Mouse (Mus musculus) urinary bladder, adult 2 months (tissue): ENCODE measurements around the gene Hsd11b1. TPM values are rescaled to one million over a fixed set of nuclear protein-coding genes. Genes with fewer than 3 reads are reported as not detected.
A peak's percentile ranks its signal among the peaks of the same experiment; 100 is the strongest.
"Not testable (repeated sequence)": the region's sequence is repeated elsewhere in the genome, so short reads cannot be mapped to it uniquely, and the experiment has no call there.

Experiments
- DNase-seq: peaks from one replicate; pipeline ENCODE4 v3.0.0; 2022; ENCODE audit warnings: low spot score
- polyA plus RNA-seq: library from polyadenylated mRNA; depleted of rRNA; stranded (reverse); fragments of >200 nt; gene quantifications from 2 replicates; pipeline ENCODE4 v1.2.3, GENCODE M21; 2012; rRNA removed

Hsd11b1 gene
- polyA plus RNA-seq: 68.7 and 71.3 TPM in 2 replicates

DNA sequence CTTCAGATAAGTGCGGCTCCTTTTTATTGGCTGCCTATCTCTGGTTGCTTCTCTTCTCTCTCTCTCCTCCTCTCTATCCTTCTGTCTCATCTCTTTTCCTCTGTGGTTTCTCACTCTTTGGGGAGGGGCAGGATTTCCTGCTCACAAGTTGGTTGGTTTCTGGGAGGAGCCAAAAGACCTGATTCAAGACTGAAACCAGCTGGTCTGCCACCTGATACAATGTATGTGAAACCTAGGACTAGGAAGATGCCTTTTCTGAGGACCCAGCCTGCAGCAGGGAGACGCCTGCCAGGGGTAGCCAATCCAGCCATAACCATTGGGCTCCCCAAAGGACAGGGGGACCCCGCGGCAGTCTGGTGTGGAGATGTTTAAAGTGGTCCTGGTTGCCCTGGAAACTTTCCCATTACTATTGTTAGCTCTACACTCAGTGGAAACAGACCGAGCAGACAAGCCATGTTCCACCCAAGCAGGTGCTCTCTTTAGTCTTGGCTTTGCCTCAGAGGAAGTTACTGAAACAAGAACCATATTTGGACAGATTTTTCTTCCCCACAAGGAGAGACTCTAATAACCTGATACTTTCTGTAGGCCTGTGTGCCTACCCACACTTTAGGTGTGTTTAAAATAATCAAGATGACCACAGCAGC is at the start of gene Hsd11b1:
Gene Hsd11b1, minus strand, starts transcription at position 121 of the 644 bp plus-strand sequence.
- no peak for DNase-seq

DNA sequence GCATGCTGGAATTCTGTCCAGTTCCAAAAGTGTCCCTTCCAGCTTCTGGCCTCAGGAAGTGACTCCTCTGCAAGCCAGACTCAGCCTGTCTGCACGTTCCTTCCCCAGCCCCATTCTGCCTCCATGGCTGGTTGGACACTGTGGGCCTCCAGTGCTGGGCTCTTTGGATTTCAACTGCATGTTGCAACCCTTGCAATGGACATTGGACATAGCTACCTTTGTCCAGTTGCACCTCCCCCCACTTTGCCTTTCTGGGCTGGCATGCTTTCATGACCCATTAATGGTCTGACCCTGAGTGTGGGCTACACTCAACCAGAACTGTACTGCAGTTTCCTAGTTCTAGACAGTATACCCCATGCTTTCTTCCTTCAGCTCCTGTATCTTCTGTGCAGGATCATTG is 47.7 kb upstream of the Hsd11b1 start:
- no peak for DNase-seq

- DNase-seq: no peak
These were observed 46.7 kb upstream of the Hsd11b1 start for GRCm38 (mm10) chr1:193310519-193311085.

DNA sequence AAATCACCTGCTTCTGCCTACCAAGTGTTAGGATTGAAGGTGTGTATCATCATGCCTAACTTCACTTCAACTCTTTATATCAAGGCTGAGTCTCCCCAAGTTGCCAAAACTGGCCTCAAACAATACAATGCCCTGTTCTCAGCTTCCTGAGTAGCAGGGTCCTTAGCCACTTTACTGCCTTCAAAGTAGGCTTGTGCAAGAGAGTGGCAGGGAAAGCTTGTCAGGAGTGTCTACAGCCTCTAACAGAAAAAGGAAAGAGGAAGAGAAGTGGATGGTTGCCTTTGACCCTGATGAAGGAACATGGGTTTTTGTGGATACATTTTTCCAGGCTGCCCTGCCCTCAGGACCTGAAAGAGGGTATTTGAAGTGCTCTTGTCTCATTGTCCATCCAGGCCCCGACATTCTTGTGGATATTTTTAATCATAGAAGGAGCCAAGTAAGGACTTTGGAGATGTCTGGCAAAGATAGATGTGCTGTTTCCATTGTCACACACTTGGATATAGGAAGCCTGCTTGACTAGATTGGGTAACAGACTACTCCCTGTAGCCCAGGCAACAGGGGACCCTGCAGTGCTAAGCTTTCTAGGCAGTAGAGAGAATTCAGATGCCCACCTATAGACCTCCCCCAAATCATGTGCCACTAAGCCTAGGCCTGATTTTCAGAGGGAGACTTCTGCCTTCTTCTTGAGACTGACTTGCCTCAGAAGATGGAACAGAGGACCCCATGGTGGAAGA is 46.1 kb upstream of the Hsd11b1 start:
- no peak for DNase-seq

- DNase-seq: no peak
These were observed 43.0 kb upstream of the Hsd11b1 start for GRCm38 (mm10) chr1:193306832-193307231.

DNA sequence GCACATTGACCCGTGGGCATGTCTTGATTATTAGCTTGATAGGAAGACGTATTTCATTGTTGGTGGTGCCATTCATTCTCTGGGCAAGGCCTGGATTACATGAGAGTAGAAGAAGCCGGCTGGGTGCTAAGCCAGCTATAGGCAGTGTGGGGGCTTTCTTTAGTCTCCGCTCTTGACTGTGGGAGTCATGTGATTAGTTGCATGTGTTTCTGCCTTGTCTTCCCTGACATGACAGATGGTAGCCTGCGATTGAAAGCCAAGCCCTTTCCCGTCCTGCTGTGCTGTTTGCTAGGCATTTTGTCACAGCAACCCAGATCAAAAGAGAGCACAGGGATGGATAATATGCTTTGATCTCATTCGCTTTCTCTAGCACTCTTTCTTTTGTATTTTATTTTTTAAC is 41.5 kb upstream of the Hsd11b1 start:
- DNase-seq: no peak

GRCm38 (mm10) chr1:193303096-193303495 is 39.2 kb upstream of the Hsd11b1 start:
- no peak for DNase-seq

GRCm38 (mm10) chr1:193302093-193302405 is 38.2 kb upstream of the Hsd11b1 start:
- no peak for DNase-seq

DNA sequence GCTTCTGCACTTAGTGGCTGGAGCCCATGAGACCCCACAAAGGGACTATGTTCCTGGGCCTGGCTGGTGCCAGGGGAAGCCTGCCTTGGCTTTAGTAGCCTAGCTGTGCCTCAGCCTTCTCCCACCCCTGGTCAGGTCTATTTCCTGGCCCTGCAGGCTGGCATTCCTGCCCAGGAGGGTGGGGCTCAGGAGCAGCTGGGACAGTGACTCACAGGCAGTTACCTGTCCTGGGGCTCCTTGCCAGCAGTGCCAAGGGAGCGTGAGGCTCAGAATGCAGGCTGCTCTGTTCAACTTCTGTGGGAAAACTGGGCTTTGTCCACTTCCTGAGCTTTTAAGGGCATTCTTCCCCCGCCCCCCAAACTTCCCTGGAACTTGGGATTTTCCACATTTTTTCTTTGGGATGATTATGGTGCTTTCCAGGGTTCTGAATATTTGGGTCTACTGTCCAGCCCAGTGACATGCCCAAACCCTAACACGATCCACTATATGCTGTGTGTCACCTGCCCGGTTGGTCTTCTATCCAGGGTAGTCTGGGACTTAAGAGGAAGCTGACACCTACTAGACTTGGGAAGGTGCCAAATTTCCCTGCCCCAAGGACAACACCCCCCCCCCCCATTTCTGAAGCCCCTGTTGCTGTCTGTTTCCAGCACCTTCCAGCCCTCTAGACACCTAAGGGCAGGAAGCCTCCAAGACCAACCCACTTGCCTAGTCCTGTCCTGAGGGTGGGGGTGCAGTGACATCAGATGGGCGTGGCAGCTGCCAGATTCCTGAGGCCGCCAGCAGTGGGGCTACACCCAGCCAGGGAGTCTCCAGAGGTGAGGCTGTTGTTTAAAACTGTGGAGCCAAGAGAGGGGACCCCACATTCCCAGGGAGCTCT is 37.6 kb upstream of the Hsd11b1 start:
- DNase-seq: peak; percentile 51

GRCm38 (mm10) chr1:193299995-193300394 is 36.1 kb upstream of the Hsd11b1 start:
- DNase-seq: no peak

- DNase-seq: no peak
These were observed 34.4 kb upstream of the Hsd11b1 start for GRCm38 (mm10) chr1:193298141-193298765.

DNA sequence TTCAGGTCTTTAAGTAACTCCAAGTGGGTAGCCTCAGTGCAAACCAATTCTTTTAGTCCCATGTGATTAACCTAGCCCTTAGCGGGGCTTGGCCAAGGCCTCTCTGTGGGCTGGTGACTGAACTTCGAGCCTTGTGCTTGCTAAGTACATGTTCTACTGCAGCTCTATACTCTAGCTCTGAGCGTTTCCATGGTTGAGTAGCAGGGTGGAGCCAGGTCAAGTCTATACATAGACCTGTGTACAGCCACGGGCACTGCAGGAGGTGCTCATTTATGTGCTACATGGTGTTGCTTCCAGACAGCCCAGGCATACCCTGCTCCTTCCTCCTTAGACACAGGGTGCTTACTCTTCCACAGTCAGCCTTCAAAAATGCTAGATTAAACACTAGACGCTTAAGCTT is 32.0 kb upstream of the Hsd11b1 start:
- DNase-seq: no peak

GRCm38 (mm10) chr1:193293926-193294325 is 30.1 kb upstream of the Hsd11b1 start:
- DNase-seq: no peak

DNA sequence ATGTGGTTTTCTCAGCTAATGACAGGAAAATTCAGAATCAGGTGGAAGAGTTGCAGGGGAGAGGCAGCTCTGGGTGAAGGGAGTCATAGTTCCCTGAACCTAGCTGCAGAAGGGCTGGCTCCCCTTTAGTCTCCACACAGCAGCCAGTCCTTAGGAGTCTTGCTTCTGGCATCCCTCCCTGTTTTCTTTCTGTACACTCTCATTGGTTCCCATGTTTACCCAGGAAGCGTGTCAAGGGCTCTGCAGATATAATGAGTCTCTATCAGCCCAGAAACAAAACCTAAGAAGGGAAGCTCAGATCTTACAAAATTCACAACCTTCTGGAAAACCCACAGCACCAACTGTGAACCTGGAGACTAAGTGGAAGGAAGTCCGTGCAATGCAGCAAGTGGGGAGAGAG is 29.2 kb upstream of the Hsd11b1 start:
- DNase-seq: no peak

- DNase-seq: no peak
These were observed 26.8 kb upstream of the Hsd11b1 start for GRCm38 (mm10) chr1:193290686-193291085.

- no peak for DNase-seq
These were observed 26.0 kb upstream of the Hsd11b1 start for GRCm38 (mm10) chr1:193289914-193290313.

GRCm38 (mm10) chr1:193289076-193289475 is 25.2 kb upstream of the Hsd11b1 start:
- no peak for DNase-seq

DNA sequence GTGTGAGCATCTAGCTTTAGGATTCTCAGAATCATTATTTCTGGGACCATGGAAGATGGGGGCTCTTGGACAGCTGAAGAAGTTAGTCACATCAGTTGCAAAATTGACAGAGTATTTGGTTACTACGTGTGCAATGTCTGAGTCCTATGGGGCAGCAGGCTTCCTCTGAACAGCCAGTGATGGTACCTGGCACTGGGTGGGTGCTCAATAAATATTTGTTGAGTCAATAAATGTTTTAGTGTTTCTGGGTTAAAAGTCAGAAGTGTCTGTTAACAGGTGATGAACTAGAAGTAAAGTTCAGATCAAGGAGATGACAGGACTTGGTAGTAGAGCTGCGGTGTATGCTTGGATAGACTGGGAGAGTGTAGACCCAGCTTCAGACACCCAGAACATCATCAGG is 23.7 kb upstream of the Hsd11b1 start:
- DNase-seq: no peak

DNA sequence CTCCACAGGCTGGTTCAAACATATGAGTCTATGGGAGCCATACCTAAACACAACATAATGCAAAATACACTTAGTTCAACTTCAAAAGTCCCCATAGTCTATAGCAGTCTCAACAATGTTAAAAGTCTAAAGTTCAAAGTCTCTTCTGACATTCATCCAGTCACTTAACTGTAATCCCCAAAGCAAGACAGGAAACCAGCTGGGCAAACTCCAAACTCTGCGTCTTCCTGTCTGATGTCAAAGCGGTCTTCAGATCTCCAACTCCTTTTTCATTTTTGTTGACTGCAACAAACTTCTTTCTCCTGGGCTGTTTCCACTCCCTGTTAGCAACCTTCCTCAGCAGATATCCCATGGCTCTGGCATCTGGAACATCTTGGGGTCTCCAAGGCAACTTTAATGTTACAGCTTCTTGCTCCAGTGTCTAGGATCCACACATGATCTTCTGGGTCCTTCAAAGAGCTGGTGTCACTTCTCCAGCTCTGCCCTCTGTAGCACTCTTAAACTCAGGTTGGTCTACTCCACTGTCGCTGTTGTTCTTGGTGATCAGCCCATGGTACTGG is 22.0 kb upstream of the Hsd11b1 start:
- DNase-seq: not testable (repeated sequence)

DNA sequence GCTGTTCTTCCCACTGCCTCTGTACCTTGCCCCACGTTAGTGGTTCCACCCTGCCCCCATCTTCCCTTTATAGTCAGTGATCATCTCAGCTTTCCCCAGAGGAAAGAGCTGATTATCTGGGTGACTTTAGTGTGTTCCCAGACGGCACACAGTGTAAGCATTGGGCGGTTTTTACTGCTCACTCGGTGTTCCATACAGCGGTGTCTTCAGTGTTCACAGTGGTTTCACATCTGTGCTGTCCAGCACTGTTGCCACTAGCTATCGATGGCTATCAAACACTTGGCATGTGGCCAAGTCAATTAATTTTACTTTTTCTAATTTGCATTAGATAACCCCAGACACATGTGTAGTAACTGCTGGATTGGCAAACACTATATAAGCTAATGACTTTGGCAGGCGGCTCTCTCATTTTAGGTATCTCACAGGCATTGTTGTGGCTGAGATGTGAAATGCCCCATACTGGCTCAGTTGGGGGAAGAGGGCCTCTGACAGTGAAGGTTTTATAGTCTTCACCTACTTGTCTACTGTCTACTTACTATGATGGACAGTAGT is 20.4 kb upstream of the Hsd11b1 start:
- no peak for DNase-seq

DNA sequence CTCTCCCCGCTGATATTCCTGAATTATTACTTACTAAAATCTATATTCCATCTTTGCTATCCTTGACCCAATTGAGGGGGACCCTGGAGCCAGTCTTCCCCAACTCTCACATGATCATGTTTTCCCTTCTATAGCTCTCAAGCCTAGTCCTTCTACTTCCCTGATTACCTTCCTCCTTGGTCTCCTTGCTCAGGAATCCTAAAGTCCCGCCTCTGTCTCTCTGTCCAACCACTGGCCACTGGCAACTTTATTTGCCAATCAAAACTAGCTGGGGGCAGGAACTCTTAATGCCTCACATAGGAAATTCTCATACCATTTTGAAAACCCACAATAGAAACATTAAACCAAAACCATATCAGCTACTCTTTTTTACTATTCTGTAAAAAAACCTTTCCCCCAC is 17.5 kb upstream of the Hsd11b1 start:
- DNase-seq: no peak
